Mouse (Mus musculus): ENCODE measurements at regions not wholly inside any gene's neighbourhood (a gene's known extent, or its start where the extent isn't known, plus 50 kb on each side); places are given as distances from the start of the nearest gene placed in this dataset.

- WGBS, result 70% methylated on average over 4 of the region's 4 CpGs
- Histone ChIP-seq H3K27me3 (replicated peaks; ENCODE audit: control insufficient read depth, insufficient read depth, low read length) (no peaks in the 10 kb centered on the region), H3K4me3 (ENCODE audit: low read depth, low read length) (no peak overlapping the region), H3K9me3 (ENCODE audit: control insufficient read depth, low read length) (no peaks in the 10 kb centered on the region), H3K27ac (replicated peaks; ENCODE audit: low read depth, low read length) (no peak overlapping the region), H3K36me3 (ENCODE audit: control insufficient read depth, insufficient read depth, low read length) (no peaks in the 10 kb centered on the region), H3K9ac (ENCODE audit: low read depth, low read length) (no peak overlapping the region), H3K4me1 (ENCODE audit: control insufficient read depth, insufficient read depth, low read length) (peaks cover 8% of the 10 kb centered on the region; the same call in 1 of the 2 replicates), H3K4me2 (ENCODE audit: low read depth, low read length) (no peak overlapping the region)
- DNase-seq (ENCODE audit: low spot score) (no peak), ATAC-seq (ENCODE audit: low read depth) (no peak)
These were observed 188.4 kb upstream of the Ppp2r2d start for GRCm38 (mm10) chr7:138657521-138657920.

- WGBS, result 88% methylated on average over 2 of the region's 2 CpGs
- no peaks in the 10 kb centered on the region for H3K36me3 ChIP-seq (ENCODE audit: control insufficient read depth, insufficient read depth, low read length)
- ATAC-seq (ENCODE audit: low read depth), result no peak
- H3K4me3 ChIP-seq (ENCODE audit: low read depth, low read length), result no peak overlapping the region
- H3K4me2 ChIP-seq (ENCODE audit: low read depth, low read length), result no peak overlapping the region
- no peaks in the 10 kb centered on the region for H3K27me3 ChIP-seq (replicated peaks; ENCODE audit: control insufficient read depth, insufficient read depth, low read length)
- no peak overlapping the region for H3K9ac ChIP-seq (ENCODE audit: low read depth, low read length)
- H3K4me1 ChIP-seq (ENCODE audit: control insufficient read depth, insufficient read depth, low read length), result peaks cover 8% of the 10 kb centered on the region; the same call in 1 of the 2 replicates
- DNase-seq (ENCODE audit: low spot score), result no peak
- no peaks in the 10 kb centered on the region for H3K9me3 ChIP-seq (ENCODE audit: control insufficient read depth, low read length)
- H3K27ac ChIP-seq (replicated peaks; ENCODE audit: low read depth, low read length), result no peak overlapping the region
These were observed 188.8 kb upstream of the Ppp2r2d start for GRCm38 (mm10) chr7:138657076-138657475.

GRCm38 (mm10) chr7:138655940-138656339 is 189.9 kb upstream of the Ppp2r2d start:
- Histone ChIP-seq H3K27me3 (replicated peaks; ENCODE audit: control insufficient read depth, insufficient read depth, low read length) (no peaks in the 10 kb centered on the region), H3K4me3 (ENCODE audit: low read depth, low read length) (no peak overlapping the region), H3K36me3 (ENCODE audit: control insufficient read depth, insufficient read depth, low read length) (no peaks in the 10 kb centered on the region), H3K27ac (replicated peaks; ENCODE audit: low read depth, low read length) (no peak overlapping the region), H3K4me1 (ENCODE audit: control insufficient read depth, insufficient read depth, low read length) (peaks cover 8% of the 10 kb centered on the region; the same call in 1 of the 2 replicates), H3K4me2 (ENCODE audit: low read depth, low read length) (no peak overlapping the region), H3K9me3 (ENCODE audit: control insufficient read depth, low read length) (no peaks in the 10 kb centered on the region), H3K9ac (ENCODE audit: low read depth, low read length) (no peak overlapping the region)
- 36% methylated on average over 3 of the region's 3 CpGs for WGBS
- DNase-seq (ENCODE audit: low spot score), result peak; percentile 39
- peak; percentile 63; the same call in 1 of the 2 replicates for ATAC-seq (ENCODE audit: low read depth)

- H3K27me3 ChIP-seq (replicated peaks; ENCODE audit: control insufficient read depth, insufficient read depth, low read length), result no peaks in the 10 kb centered on the region
- no peaks in the 10 kb centered on the region for H3K9me3 ChIP-seq (ENCODE audit: control insufficient read depth, low read length)
- H3K4me2 ChIP-seq (ENCODE audit: low read depth, low read length), result no peak overlapping the region
- H3K4me3 ChIP-seq (ENCODE audit: low read depth, low read length), result no peak overlapping the region
- DNase-seq (ENCODE audit: low spot score) (no peak), ATAC-seq (ENCODE audit: low read depth) (no peak)
- H3K9ac ChIP-seq (ENCODE audit: low read depth, low read length), result no peak overlapping the region
- 79% methylated on average over 5 of the region's 5 CpGs for WGBS
- no peaks in the 10 kb centered on the region for H3K36me3 ChIP-seq (ENCODE audit: control insufficient read depth, insufficient read depth, low read length)
- H3K4me1 ChIP-seq (ENCODE audit: control insufficient read depth, insufficient read depth, low read length), result peaks cover 5% of the 10 kb centered on the region; the same call in 1 of the 2 replicates
- no peak overlapping the region for H3K27ac ChIP-seq (replicated peaks; ENCODE audit: low read depth, low read length)
These were observed 194.9 kb upstream of the Ppp2r2d start for GRCm38 (mm10) chr7:138650946-138651345.

- Histone ChIP-seq H3K4me2 (ENCODE audit: low read depth, low read length) (no peak overlapping the region), H3K4me3 (ENCODE audit: low read depth, low read length) (no peak overlapping the region), H3K9ac (ENCODE audit: low read depth, low read length) (no peak overlapping the region), H3K27ac (replicated peaks; ENCODE audit: low read depth, low read length) (no peak overlapping the region), H3K27me3 (replicated peaks; ENCODE audit: control insufficient read depth, insufficient read depth, low read length) (no peaks in the 10 kb centered on the region), H3K4me1 (ENCODE audit: control insufficient read depth, insufficient read depth, low read length) (no peaks in the 10 kb centered on the region), H3K36me3 (ENCODE audit: control insufficient read depth, insufficient read depth, low read length) (no peaks in the 10 kb centered on the region), H3K9me3 (ENCODE audit: control insufficient read depth, low read length) (no peaks in the 10 kb centered on the region)
- DNase-seq (ENCODE audit: low spot score) (no peak), ATAC-seq (ENCODE audit: low read depth) (no peak)
- WGBS, result 66% methylated on average over 2 of the region's 2 CpGs
These were observed 198.2 kb upstream of the Ppp2r2d start for GRCm38 (mm10) chr7:138647636-138648035.

GRCm38 (mm10) chr7:138640492-138641165 is 205.2 kb upstream of the Ppp2r2d start:
- no peaks in the 10 kb centered on the region for H3K36me3 ChIP-seq (ENCODE audit: control insufficient read depth, insufficient read depth, low read length)
- H3K4me2 ChIP-seq (ENCODE audit: low read depth, low read length), result no peak overlapping the region
- no peak overlapping the region for H3K27ac ChIP-seq (replicated peaks; ENCODE audit: low read depth, low read length)
- 55% methylated on average over 6 of the region's 6 CpGs for WGBS
- no peaks in the 10 kb centered on the region for H3K9me3 ChIP-seq (ENCODE audit: control insufficient read depth, low read length)
- no peak overlapping the region for H3K9ac ChIP-seq (ENCODE audit: low read depth, low read length)
- H3K4me3 ChIP-seq (ENCODE audit: low read depth, low read length), result no peak overlapping the region
- DNase-seq (ENCODE audit: low spot score) (no peak), ATAC-seq (ENCODE audit: low read depth) (no peak)
- H3K4me1 ChIP-seq (ENCODE audit: control insufficient read depth, insufficient read depth, low read length), result no peaks in the 10 kb centered on the region
- no peaks in the 10 kb centered on the region for H3K27me3 ChIP-seq (replicated peaks; ENCODE audit: control insufficient read depth, insufficient read depth, low read length)

- H3K4me2 ChIP-seq (ENCODE audit: low read depth, low read length), result no peak overlapping the region
- no peaks in the 10 kb centered on the region for H3K27me3 ChIP-seq (replicated peaks; ENCODE audit: control insufficient read depth, insufficient read depth, low read length)
- 85% methylated on average over 3 of the region's 3 CpGs for WGBS
- H3K36me3 ChIP-seq (ENCODE audit: control insufficient read depth, insufficient read depth, low read length), result no peaks in the 10 kb centered on the region
- no peak for ATAC-seq (ENCODE audit: low read depth)
- no peaks in the 10 kb centered on the region for H3K4me1 ChIP-seq (ENCODE audit: control insufficient read depth, insufficient read depth, low read length)
- H3K9me3 ChIP-seq (ENCODE audit: control insufficient read depth, low read length), result no peaks in the 10 kb centered on the region
- no peak overlapping the region for H3K9ac ChIP-seq (ENCODE audit: low read depth, low read length)
- no peak for DNase-seq (ENCODE audit: low spot score)
- H3K4me3 ChIP-seq (ENCODE audit: low read depth, low read length), result no peak overlapping the region
- H3K27ac ChIP-seq (replicated peaks; ENCODE audit: low read depth, low read length), result no peak overlapping the region
These were observed 206.3 kb upstream of the Ppp2r2d start for GRCm38 (mm10) chr7:138639541-138639940.

GRCm38 (mm10) chr7:138626061-138626460 is 219.8 kb upstream of the Ppp2r2d start:
- Histone ChIP-seq H3K9ac (ENCODE audit: low read depth, low read length) (no peak overlapping the region), H3K27ac (replicated peaks; ENCODE audit: low read depth, low read length) (no peak overlapping the region), H3K4me3 (ENCODE audit: low read depth, low read length) (no peak overlapping the region), H3K27me3 (replicated peaks; ENCODE audit: control insufficient read depth, insufficient read depth, low read length) (no peaks in the 10 kb centered on the region), H3K9me3 (ENCODE audit: control insufficient read depth, low read length) (no peaks in the 10 kb centered on the region), H3K4me1 (ENCODE audit: control insufficient read depth, insufficient read depth, low read length) (no peaks in the 10 kb centered on the region), H3K36me3 (ENCODE audit: control insufficient read depth, insufficient read depth, low read length) (no peaks in the 10 kb centered on the region), H3K4me2 (ENCODE audit: low read depth, low read length) (no peak overlapping the region)
- WGBS, result 75% methylated on average over 9 of the region's 9 CpGs
- DNase-seq (ENCODE audit: low spot score), result no peak
- ATAC-seq (ENCODE audit: low read depth), result no peak

Measured in embryonic facial prominence, embryonic 14.5 days (tissue).